Mouse (Mus musculus) ES-Bruce4 (cell line): ENCODE data around the gene Ksr2. TPM values are rescaled to one million over a fixed set of nuclear protein-coding genes. Genes with fewer than 3 reads are reported as not detected.

ENCODE experiments used
- H3K27ac ChIP-seq: 2 replicates; pipeline ENCODE4 v1.5.1; 2012; ENCODE audit warnings: low read length, inconsistent platforms; ENCODE audit not compliant: insufficient read depth
- H3K27me3 ChIP-seq: 2 replicates; pipeline ENCODE4 v1.6.1; 2012; ENCODE audit warnings: mild to moderate bottlenecking, low read length, inconsistent platforms; ENCODE audit not compliant: control insufficient read depth, poor library complexity, insufficient read depth, severe bottlenecking
- H3K36me3 ChIP-seq: 2 replicates; pipeline ENCODE4 v1.6.1; 2012; ENCODE audit warnings: inconsistent platforms, mild to moderate bottlenecking, low read length, moderate library complexity; ENCODE audit not compliant: control insufficient read depth, poor library complexity, insufficient read depth, severe bottlenecking
- H3K4me1 ChIP-seq: one replicate; pipeline ENCODE4 v1.8.1; 2011; ENCODE audit warnings: low read length; ENCODE audit not compliant: control insufficient read depth, insufficient read depth
- H3K4me3 ChIP-seq: 2 replicates; pipeline ENCODE4 v1.5.1; 2011; ENCODE audit warnings: low read depth, mild to moderate bottlenecking, low read length
- H3K9ac ChIP-seq: 2 replicates; pipeline ENCODE4 v1.6.1; 2012; ENCODE audit warnings: low read depth, mild to moderate bottlenecking, inconsistent platforms; ENCODE audit not compliant: poor library complexity, severe bottlenecking
- H3K9me3 ChIP-seq: replicated peaks from 2 replicates; pipeline ENCODE4 v1.6.1; 2012; ENCODE audit warnings: mild to moderate bottlenecking, low read length, inconsistent platforms; ENCODE audit not compliant: control insufficient read depth, poor library complexity, insufficient read depth, severe bottlenecking
- CTCF ChIP-seq: IDR thresholded peaks from one replicate; pipeline ENCODE4 v1.8.1; 2011; ENCODE audit warnings: low read depth, low read length
- EP300 ChIP-seq: IDR thresholded peaks from 2 replicates; pipeline ENCODE4 v1.6.1; 2011; ENCODE audit warnings: low read depth, low read length; ENCODE audit not compliant: insufficient read depth
- POLR2A ChIP-seq: IDR thresholded peaks from one replicate; pipeline ENCODE4 v1.8.1; 2011; ENCODE audit warnings: low read length; ENCODE audit not compliant: insufficient read depth
- polyA plus RNA-seq: library from polyadenylated mRNA; stranded (reverse); fragments of >200 nt; gene quantifications from 2 replicates; pipeline ENCODE4 v1.2.4, GENCODE M21; 2011; ENCODE audit warnings: low read depth; ENCODE audit not compliant: missing spikeins, insufficient read depth, insufficient read length

Gene Ksr2
- polyA plus RNA-seq, 1 experiment = 1.3 TPM

DNA sequence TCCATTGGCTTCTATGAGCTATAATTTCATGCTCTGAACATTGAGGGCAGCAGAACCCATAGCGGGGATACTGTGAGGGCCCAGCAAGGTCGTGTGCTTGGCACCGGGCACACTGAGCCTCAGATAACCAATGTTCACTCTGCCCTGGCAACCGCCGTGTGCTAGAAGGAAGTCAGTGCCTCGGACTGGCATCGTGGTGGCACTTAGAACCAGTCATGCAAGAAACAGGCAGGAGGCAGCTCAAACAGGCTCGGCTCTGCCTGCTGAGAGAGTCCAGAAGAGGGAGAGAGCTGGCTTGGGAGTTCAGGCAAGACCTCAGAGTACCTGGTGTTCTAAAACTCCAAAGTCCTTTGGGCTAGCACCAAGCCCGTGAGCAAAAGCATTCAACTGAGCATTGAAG, 350.7 kb downstream of the Ksr2 start:
- H3K9ac ChIP-seq = no peak overlapping the region
- H3K4me3 ChIP-seq = no peak overlapping the region
- TF ChIP-seq EP300 (no peak), CTCF (no peak), POLR2A (no peak)
- no peaks in the 10 kb centered on the region for H3K27me3 ChIP-seq
- no peaks in the 10 kb centered on the region for H3K4me1 ChIP-seq
- no peaks in the 10 kb centered on the region for H3K36me3 ChIP-seq
- no peaks in the 10 kb centered on the region for H3K9me3 ChIP-seq
- H3K27ac ChIP-seq = no peak overlapping the region

GRCm38 (mm10) chr5:117779175-117779574, 365.4 kb downstream of the Ksr2 start:
- TF ChIP-seq POLR2A = no peak
- no peak for TF ChIP-seq EP300
- no peak for TF ChIP-seq CTCF
- no peaks in the 10 kb centered on the region for H3K36me3 ChIP-seq
- no peak overlapping the region for H3K27ac ChIP-seq

DNA sequence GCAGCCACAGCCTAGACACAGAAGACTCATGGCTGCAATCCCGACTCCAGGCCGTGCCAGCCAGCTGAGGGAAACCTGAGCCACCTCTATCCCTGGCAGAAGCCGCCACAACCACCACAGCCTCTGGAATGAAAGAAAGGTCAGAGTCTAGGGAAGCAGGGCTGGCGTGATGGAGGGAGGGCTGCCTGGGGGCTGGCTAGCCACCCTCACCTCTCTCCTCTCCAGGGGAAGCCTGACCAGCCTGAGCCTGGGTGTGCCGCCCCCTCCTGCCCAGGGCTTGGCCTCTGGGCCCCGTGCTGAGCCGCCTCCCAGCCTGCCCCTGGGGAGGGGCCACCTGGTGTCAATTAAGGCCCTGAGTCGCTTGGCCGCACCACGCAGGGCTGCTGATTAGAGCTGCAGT, 366.9 kb downstream of the Ksr2 start, which contains the start of gene Nos1:
Gene Nos1, plus strand, starts transcription at position 352 of the 400 bp plus-strand sequence.
- Histone ChIP-seq H3K4me3 (no peak within 1 kb of the TSS), H3K9me3 (no peaks in the 10 kb centered on the region), H3K9ac (no peak within 1 kb of the TSS), H3K27ac (no peak within 1 kb of the TSS), H3K27me3 (no peaks in the 10 kb centered on the region), H3K4me1 (no peaks in the 10 kb centered on the region), H3K36me3 (no peaks in the 10 kb centered on the region)
- no peak for TF ChIP-seq CTCF
- TF ChIP-seq POLR2A = no peak
- TF ChIP-seq EP300 = no peak

More at GRCm38 (mm10) chr5:117779175-117779574, 365.4 kb downstream of the Ksr2 start:
- Histone ChIP-seq H3K9ac (no peak overlapping the region), H3K9me3 (no peaks in the 10 kb centered on the region), H3K4me3 (no peak overlapping the region), H3K4me1 (no peaks in the 10 kb centered on the region), H3K27me3 (no peaks in the 10 kb centered on the region)

DNA sequence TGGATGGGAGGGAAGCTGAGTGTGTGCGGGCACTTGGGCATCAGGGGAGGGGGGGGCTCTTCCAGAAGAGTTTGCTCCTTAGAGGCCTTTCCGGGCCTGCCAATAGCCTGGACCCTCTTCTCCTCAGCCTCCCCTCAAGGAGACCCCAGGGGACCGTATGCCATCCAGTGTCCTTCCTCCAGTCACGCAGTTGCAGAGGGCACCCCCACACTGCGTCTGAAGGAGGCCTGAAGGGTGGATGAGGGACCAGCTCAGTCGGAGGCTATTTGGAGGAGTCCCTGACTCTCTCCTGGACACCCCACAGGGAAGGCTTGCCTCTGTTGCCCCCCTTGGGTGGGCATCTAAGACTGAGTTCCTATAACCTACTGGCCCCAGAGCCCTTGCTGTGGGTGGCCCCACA, 367.4 kb downstream of the Ksr2 start:
- no peaks in the 10 kb centered on the region for H3K36me3 ChIP-seq
- H3K9ac ChIP-seq = no peak overlapping the region

DNA sequence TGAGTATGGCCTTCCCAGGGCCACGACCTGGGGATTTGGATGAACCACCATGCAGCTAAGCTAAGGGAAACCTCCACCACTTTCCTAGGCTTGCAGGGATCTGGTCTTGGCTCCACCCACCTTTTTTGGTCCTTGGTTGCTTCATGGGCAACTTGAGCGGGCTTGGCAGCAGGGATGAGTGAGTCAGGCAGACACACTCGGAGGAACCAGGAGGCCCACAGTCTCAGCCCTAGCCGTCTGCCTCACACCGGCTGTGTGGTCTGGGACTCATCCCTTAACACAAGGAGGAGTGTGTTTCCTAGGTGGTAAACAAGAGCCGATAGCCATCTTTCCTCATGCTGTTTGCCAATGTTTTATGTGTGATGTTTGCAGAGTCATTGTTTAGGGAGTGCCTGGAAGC, 376.3 kb downstream of the Ksr2 start:
- no peaks in the 10 kb centered on the region for H3K9me3 ChIP-seq
- no peaks in the 10 kb centered on the region for H3K36me3 ChIP-seq
- no peaks in the 10 kb centered on the region for H3K4me1 ChIP-seq
- no peak for TF ChIP-seq CTCF
- no peak for TF ChIP-seq EP300
- no peak for TF ChIP-seq POLR2A
- no peak overlapping the region for H3K27ac ChIP-seq
- H3K9ac ChIP-seq = no peak overlapping the region
- H3K4me3 ChIP-seq = no peak overlapping the region
- H3K27me3 ChIP-seq = no peaks in the 10 kb centered on the region

More for the DNA sequence above, 367.4 kb downstream of the Ksr2 start:
- H3K27me3 ChIP-seq = no peaks in the 10 kb centered on the region
- H3K27ac ChIP-seq = no peak overlapping the region
- no peak overlapping the region for H3K4me3 ChIP-seq
- TF ChIP-seq EP300 (no peak), POLR2A (no peak), CTCF (no peak)
- H3K9me3 ChIP-seq = no peaks in the 10 kb centered on the region
- H3K4me1 ChIP-seq = no peaks in the 10 kb centered on the region

DNA sequence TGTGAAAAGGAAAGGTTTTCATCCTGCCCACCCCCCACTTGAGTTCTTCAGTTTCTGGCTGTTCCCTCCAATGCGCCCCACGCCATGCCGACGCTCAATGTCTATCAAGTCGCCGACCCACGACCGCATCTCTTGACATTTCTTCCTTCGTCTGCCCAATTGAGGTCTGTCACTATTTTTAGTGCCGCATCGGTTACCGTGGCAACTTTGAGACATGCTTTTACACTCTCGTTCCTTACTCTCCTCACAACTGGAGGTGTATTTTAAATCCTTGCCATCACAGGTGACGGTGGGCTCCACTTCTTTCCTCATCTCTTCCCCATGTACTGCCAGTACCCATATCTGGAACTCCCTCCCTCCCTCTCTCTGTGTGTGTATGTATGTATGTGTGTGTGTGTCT, 378.1 kb downstream of the Ksr2 start:
- Histone ChIP-seq H3K4me3 (no peak overlapping the region), H3K9me3 (no peaks in the 10 kb centered on the region), H3K4me1 (no peaks in the 10 kb centered on the region), H3K27ac (no peak overlapping the region), H3K9ac (no peak overlapping the region), H3K27me3 (no peaks in the 10 kb centered on the region), H3K36me3 (no peaks in the 10 kb centered on the region)
- no peak for TF ChIP-seq CTCF
- TF ChIP-seq POLR2A = no peak
- no peak for TF ChIP-seq EP300

- TF ChIP-seq CTCF = no peak
- TF ChIP-seq POLR2A = no peak
- no peak for TF ChIP-seq EP300
- H3K4me3 ChIP-seq = no peak overlapping the region
- no peak overlapping the region for H3K9ac ChIP-seq
- no peak overlapping the region for H3K27ac ChIP-seq
- no peaks in the 10 kb centered on the region for H3K27me3 ChIP-seq
- H3K9me3 ChIP-seq = no peaks in the 10 kb centered on the region
- no peaks in the 10 kb centered on the region for H3K4me1 ChIP-seq
- no peaks in the 10 kb centered on the region for H3K36me3 ChIP-seq
These were observed 387.0 kb downstream of the Ksr2 start for GRCm38 (mm10) chr5:117800849-117801248.
